ENCODE assay signal across 30 mouse cellular contexts in genomic region chrX:71230847-71231246, GRCm38 (mm10).
"Had no signal": no experiment of that assay in that cellular context is flagged by ENCODE, and none has a peak within 500 bp of the region (broad histone marks: within the 10 kb centered on the region; RNA-seq: fewer than 3 reads in every experiment).

No protein-coding gene starts in this region.

- H3K4me3 ChIP-seq: limb, embryonic 10.5 days; limb, embryonic 12.5 days; limb, embryonic 13.5 days; limb, embryonic 15.5 days; liver, embryonic 12.5 days; liver, embryonic 13.5 days; liver, embryonic 15.5 days; lung, embryonic 15.5 days; megakaryocyte, embryonic 14.5 days; midbrain, embryonic 10.5 days; midbrain, embryonic 12.5 days; midbrain, embryonic 13.5 days; midbrain, embryonic 15.5 days; myocyte; neural tube, embryonic 12.5 days had no signal

- H3K9ac ChIP-seq: limb, embryonic 12.5 days; limb, embryonic 13.5 days; limb, embryonic 15.5 days; liver, embryonic 12.5 days; liver, embryonic 13.5 days; liver, embryonic 14.5 days; liver, embryonic 15.5 days; liver, postnatal 0 days; lung, embryonic 14.5 days; lung, embryonic 15.5 days; midbrain, embryonic 12.5 days; midbrain, embryonic 13.5 days; midbrain, embryonic 15.5 days; neural tube, embryonic 12.5 days had no signal

- DNase-seq: left cerebral cortex, postnatal 4 days; liver; liver, embryonic 13.5 days; liver, postnatal 0 days; lung, adult 18-20 months; lung, adult 2 months; lung, embryonic 14.5 days; lung, postnatal 10 days; lung, postnatal 14 days; lung, postnatal 36 days; lung, postnatal 4 days; midbrain, embryonic 14.5 days had no signal

- ATAC-seq: liver, embryonic 12.5 days; liver, postnatal 0 days; lung, postnatal 0 days; midbrain, embryonic 13.5 days; midbrain, embryonic 15.5 days; midbrain, embryonic 16.5 days had no signal

- H3K4me1 ChIP-seq: limb, embryonic 10.5 days; limb, embryonic 12.5 days; limb, embryonic 13.5 days; limb, embryonic 15.5 days; liver, embryonic 12.5 days; liver, embryonic 13.5 days; liver, embryonic 15.5 days; lung, embryonic 15.5 days; midbrain, embryonic 10.5 days; midbrain, embryonic 12.5 days; midbrain, embryonic 13.5 days; midbrain, embryonic 15.5 days; neural tube, embryonic 12.5 days had no signal

- H3K27me3 ChIP-seq: limb, embryonic 12.5 days; limb, embryonic 13.5 days; limb, embryonic 15.5 days; liver, embryonic 12.5 days; liver, embryonic 13.5 days; liver, embryonic 15.5 days; lung, embryonic 15.5 days; megakaryocyte, embryonic 14.5 days; midbrain, embryonic 12.5 days; midbrain, embryonic 13.5 days; midbrain, embryonic 15.5 days; neural tube, embryonic 12.5 days had no signal

- H3K27ac ChIP-seq: limb, embryonic 10.5 days; limb, embryonic 12.5 days; limb, embryonic 13.5 days; limb, embryonic 15.5 days; liver, embryonic 12.5 days; liver, embryonic 13.5 days; liver, embryonic 14.5 days; liver, embryonic 15.5 days; lung, embryonic 15.5 days; macrophage; midbrain, embryonic 10.5 days; midbrain, embryonic 12.5 days; midbrain, embryonic 13.5 days; midbrain, embryonic 15.5 days; neural tube, embryonic 12.5 days had no signal

- H3K9me3 ChIP-seq: limb, embryonic 10.5 days; limb, embryonic 12.5 days; limb, embryonic 13.5 days; limb, embryonic 15.5 days; liver, embryonic 12.5 days; liver, embryonic 13.5 days; liver, embryonic 15.5 days; lung, embryonic 15.5 days; megakaryocyte, embryonic 14.5 days; midbrain, embryonic 10.5 days; midbrain, embryonic 12.5 days; midbrain, embryonic 13.5 days; midbrain, embryonic 15.5 days; neural tube, embryonic 12.5 days had no signal

- H3K36me3 ChIP-seq: limb, embryonic 10.5 days; limb, embryonic 12.5 days; limb, embryonic 13.5 days; limb, embryonic 15.5 days; liver, embryonic 12.5 days; liver, embryonic 13.5 days; liver, embryonic 15.5 days; lung, embryonic 15.5 days; midbrain, embryonic 10.5 days; midbrain, embryonic 12.5 days; midbrain, embryonic 13.5 days; midbrain, embryonic 15.5 days; neural tube, embryonic 12.5 days had no signal
